11 mouse cellular contexts compared by ENCODE assay signal in genomic region chr7:69770313-69770979, GRCm38 (mm10).
DNase-seq lines count a peak whose midpoint lies in the region; ATAC-seq and TF ChIP-seq lines count a peak whose summit lies in the region.
"Had no signal": no experiment of that assay in that cellular context is flagged by ENCODE, and none has a peak within 500 bp of the region (broad histone marks: within the 10 kb centered on the region; RNA-seq: fewer than 3 reads in every experiment).

No protein-coding gene starts in this region.

- no peaks in the 10 kb centered on the region for H3K9me3 ChIP-seq in kidney, postnatal 0 days (replicated peaks; ENCODE audit: low read length)
- no peaks in the 10 kb centered on the region for H3K9me3 ChIP-seq in limb, embryonic 10.5 days (replicated peaks)
- H3K9me3 ChIP-seq: heart, embryonic 12.5 days; limb, embryonic 13.5 days had no signal

- H3K27me3 ChIP-seq in kidney, postnatal 0 days (ENCODE audit: insufficient read depth, low read length), result no peaks in the 10 kb centered on the region
- H3K27me3 ChIP-seq in limb, embryonic 10.5 days (ENCODE audit: low read depth, poor library complexity, severe bottlenecking), result no peaks in the 10 kb centered on the region
- H3K27me3 ChIP-seq: heart, embryonic 12.5 days; limb, embryonic 13.5 days had no signal

- TF ChIP-seq CTCF in kidney, postnatal 0 days (IDR thresholded peaks at IDR 0.05; ENCODE audit: low read depth), result no peak

- H3K4me3 ChIP-seq in kidney, postnatal 0 days (replicated peaks; ENCODE audit: low read depth, low read length), result no peak overlapping the region
- H3K4me3 ChIP-seq in limb, embryonic 10.5 days, result no peak overlapping the region
- H3K4me3 ChIP-seq: heart, embryonic 12.5 days; limb, embryonic 13.5 days had no signal

- peak; percentile 22 for DNase-seq in kidney, postnatal 0 days (ENCODE audit: low spot score)
- DNase-seq in kidney, postnatal 14 days, result no peak
- DNase-seq in embryo, embryonic 11 days, result peak; percentile 41
- peak; percentile 28 for DNase-seq in limb, embryonic 10.5 days (ENCODE audit: low spot score)
- peak; percentile 42 for DNase-seq in retina, embryonic 14.5 days (ENCODE audit: low spot score)
- no peak for DNase-seq in lung, postnatal 4 days
- no peak for DNase-seq in gastrocnemius, postnatal 4 days (ENCODE audit: low spot score in 2 of 2)
- DNase-seq: lung, adult 2 months had no signal

- no peaks in the 10 kb centered on the region for H3K4me1 ChIP-seq in kidney, postnatal 0 days (replicated peaks; ENCODE audit: insufficient read depth, low read length)
- H3K4me1 ChIP-seq in limb, embryonic 10.5 days, result no peaks in the 10 kb centered on the region
- H3K4me1 ChIP-seq: heart, embryonic 12.5 days; limb, embryonic 13.5 days had no signal

- ATAC-seq in kidney, postnatal 0 days (replicated peaks; ENCODE audit: low FRiP score, low read depth), result no peak
- no peak for ATAC-seq in megakaryocyte-erythroid progenitor cell, adult 5-6 weeks (replicated peaks; ENCODE audit: low FRiP score, low TSS enrichment, poor library complexity, severe bottlenecking)

- 49% methylated on average over 22 of the region's 22 CpGs for WGBS in kidney, postnatal 0 days
- 69% methylated on average over 22 of the region's 22 CpGs for WGBS in limb, embryonic 10.5 days

- H3K27ac ChIP-seq in kidney, postnatal 0 days, result no peak overlapping the region
- H3K27ac ChIP-seq in limb, embryonic 10.5 days, result no peak overlapping the region
- H3K27ac ChIP-seq: limb, embryonic 13.5 days had no signal

- H3K4me2 ChIP-seq in kidney, postnatal 0 days (ENCODE audit: low read length), result no peak overlapping the region
- H3K4me2 ChIP-seq: heart, embryonic 12.5 days; limb, embryonic 13.5 days had no signal

- no peak overlapping the region for H3K9ac ChIP-seq in kidney, postnatal 0 days (ENCODE audit: low read depth, low read length)
- H3K9ac ChIP-seq: heart, embryonic 12.5 days; limb, embryonic 13.5 days had no signal

- no peaks in the 10 kb centered on the region for H3K36me3 ChIP-seq in kidney, postnatal 0 days (ENCODE audit: insufficient read depth, low read length)
- no peaks in the 10 kb centered on the region for H3K36me3 ChIP-seq in limb, embryonic 10.5 days
- H3K36me3 ChIP-seq: heart, embryonic 12.5 days; limb, embryonic 13.5 days had no signal

Comparison
In these comparisons a context has a peak if more than half of its experiments do, and no peak if none do; other contexts are left out.
1. DNase-seq: peak in kidney, postnatal 0 days (single experiment), embryo, embryonic 11 days (single experiment), limb, embryonic 10.5 days (single experiment) and retina, embryonic 14.5 days (single experiment); none in kidney, postnatal 14 days (single experiment), lung, postnatal 4 days (0 of 2) and gastrocnemius, postnatal 4 days (0 of 2).